Mouse (Mus musculus) C2C12 (cell line): Measurements from ENCODE around the gene Ramp1. TPM values are rescaled to one million over a fixed set of nuclear protein-coding genes. Genes with fewer than 3 reads are reported as not detected.

Source experiments
- H3K27me3 ChIP-seq: one replicate; pipeline ENCODE4 v1.6.1; 2011; ENCODE audit not compliant: control insufficient read depth, insufficient read depth, insufficient read length
- H3K36me3 ChIP-seq: one replicate; pipeline ENCODE4 v1.6.1; 2011; ENCODE audit not compliant: control insufficient read depth, insufficient read depth
- H3K4me3 ChIP-seq: one replicate; pipeline ENCODE4 v1.5.1; 2011; ENCODE audit warnings: mild to moderate bottlenecking, control low read depth; ENCODE audit not compliant: poor library complexity, insufficient read depth, severe bottlenecking
- H3K79me2 ChIP-seq: one replicate; pipeline ENCODE4 v1.6.1; 2011; ENCODE audit not compliant: control insufficient read depth, insufficient read depth
- H3K79me3 ChIP-seq: one replicate; pipeline ENCODE4 v1.6.1; 2011; ENCODE audit warnings: low read depth, control low read depth
- H3ac ChIP-seq: one replicate; pipeline ENCODE3; 2011; ENCODE audit warnings: low read depth; ENCODE audit not compliant: control insufficient read depth, insufficient read length
- CEBPB ChIP-seq: IDR thresholded peaks from one replicate; pipeline ENCODE4 v1.6.1; 2011; ENCODE audit warnings: low read depth, mild to moderate bottlenecking, control low read depth, moderate library complexity
- CTCF ChIP-seq: IDR thresholded peaks from one replicate; pipeline ENCODE4 v1.5.1; 2011; ENCODE audit not compliant: control insufficient read depth, insufficient read depth, insufficient read length
- FOSL1 ChIP-seq: IDR thresholded peaks from one replicate; pipeline ENCODE4 v1.8.0; 2011; ENCODE audit warnings: mild to moderate bottlenecking, low read length; ENCODE audit not compliant: poor library complexity, insufficient read depth, severe bottlenecking
- MAX ChIP-seq: IDR thresholded peaks from one replicate; pipeline ENCODE4 v1.6.1; 2011; ENCODE audit warnings: mild to moderate bottlenecking, control low read depth
- MYOD1 ChIP-seq: IDR thresholded peaks from one replicate; pipeline ENCODE4 v1.6.1; 2011; ENCODE audit warnings: low read depth; ENCODE audit not compliant: control insufficient read depth, insufficient read length
- MYOG ChIP-seq: IDR thresholded peaks from one replicate; pipeline ENCODE4 v1.6.1; 2011; ENCODE audit not compliant: control insufficient read depth, insufficient read length; ENCODE audit errors: extremely low read depth
- USF1 ChIP-seq: IDR thresholded peaks from one replicate; pipeline ENCODE4 v1.6.1; 2011; ENCODE audit warnings: low read depth, mild to moderate bottlenecking, control low read depth, moderate library complexity
- polyA plus RNA-seq: library from polyadenylated mRNA; unstranded; fragments of >200 nt; fragmentation: generic; extraction: Trizol; gene quantifications from one replicate; pipeline ENCODE4 v1.2.1, GENCODE M21; 2012; ENCODE audit warnings: missing spikeins

The Ramp1 gene
- polyA plus RNA-seq, 1 experiment, result 2.1 TPM

- TF ChIP-seq CTCF (no peak), MAX (no peak)
- Histone ChIP-seq H3K4me3 (no peak overlapping the region), H3K79me2 (no peaks in the 10 kb centered on the region), H3K36me3 (no peaks in the 10 kb centered on the region), H3ac (no peak overlapping the region), H3K27me3 (no peaks in the 10 kb centered on the region), H3K79me3 (no peaks in the 10 kb centered on the region)
Measured at GRCm38 (mm10) chr1:91188851-91189460, 9.3 kb downstream of the Ramp1 start.

- no peaks in the 10 kb centered on the region for H3K27me3 ChIP-seq
- no peaks in the 10 kb centered on the region for H3K79me2 ChIP-seq
- no peak overlapping the region for H3K4me3 ChIP-seq
- no peaks in the 10 kb centered on the region for H3K79me3 ChIP-seq
- no peak overlapping the region for H3ac ChIP-seq
- TF ChIP-seq CEBPB, result no peak
- no peak for TF ChIP-seq FOSL1
- no peak for TF ChIP-seq MYOG
- H3K36me3 ChIP-seq, result no peaks in the 10 kb centered on the region
Measured at GRCm38 (mm10) chr1:91192184-91192583, 12.6 kb downstream of the Ramp1 start.

GRCm38 (mm10) chr1:91193242-91193641 lies 13.6 kb downstream of the Ramp1 start:
- no peaks in the 10 kb centered on the region for H3K79me2 ChIP-seq
- no peak overlapping the region for H3K4me3 ChIP-seq
- no peak overlapping the region for H3ac ChIP-seq
- no peaks in the 10 kb centered on the region for H3K79me3 ChIP-seq
- H3K27me3 ChIP-seq, result no peaks in the 10 kb centered on the region
- no peaks in the 10 kb centered on the region for H3K36me3 ChIP-seq
- TF ChIP-seq MYOD1, result no peak
- no peak for TF ChIP-seq CEBPB
- TF ChIP-seq USF1, result no peak
- peak; percentile 6 for TF ChIP-seq FOSL1
- TF ChIP-seq MAX, result no peak
- no peak for TF ChIP-seq CTCF
- TF ChIP-seq MYOG, result no peak

- Histone ChIP-seq H3ac (no peak overlapping the region), H3K27me3 (no peaks in the 10 kb centered on the region), H3K4me3 (no peak overlapping the region), H3K79me3 (no peaks in the 10 kb centered on the region), H3K79me2 (no peaks in the 10 kb centered on the region), H3K36me3 (no peaks in the 10 kb centered on the region)
- no peak for TF ChIP-seq CEBPB
- no peak for TF ChIP-seq USF1
- TF ChIP-seq CTCF, result no peak
- TF ChIP-seq FOSL1, result no peak
- no peak for TF ChIP-seq MYOD1
- TF ChIP-seq MAX, result no peak
- TF ChIP-seq MYOG, result no peak
Measured at GRCm38 (mm10) chr1:91193680-91194079, 14.1 kb downstream of the Ramp1 start.

GRCm38 (mm10) chr1:91199793-91200192 lies 20.2 kb downstream of the Ramp1 start:
- no peak overlapping the region for H3ac ChIP-seq
- TF ChIP-seq USF1, result no peak
- TF ChIP-seq MYOD1, result no peak
- TF ChIP-seq CEBPB, result no peak
- no peak for TF ChIP-seq CTCF
- no peak for TF ChIP-seq MYOG
- no peak for TF ChIP-seq MAX
- no peak for TF ChIP-seq FOSL1
- H3K27me3 ChIP-seq, result no peaks in the 10 kb centered on the region
- no peaks in the 10 kb centered on the region for H3K79me2 ChIP-seq
- H3K4me3 ChIP-seq, result no peak overlapping the region
- no peaks in the 10 kb centered on the region for H3K79me3 ChIP-seq
- H3K36me3 ChIP-seq, result no peaks in the 10 kb centered on the region

- Histone ChIP-seq H3K4me3 (no peak overlapping the region), H3ac (no peak overlapping the region), H3K27me3 (no peaks in the 10 kb centered on the region), H3K79me2 (no peaks in the 10 kb centered on the region), H3K79me3 (no peaks in the 10 kb centered on the region), H3K36me3 (no peaks in the 10 kb centered on the region)
- TF ChIP-seq FOSL1 (no peak), MAX (no peak), USF1 (no peak), MYOD1 (no peak), CEBPB (no peak), CTCF (no peak), MYOG (no peak)
Measured at GRCm38 (mm10) chr1:91201122-91201521, 21.5 kb downstream of the Ramp1 start.
